Mouse (Mus musculus) gastrocnemius, adult 2 months (tissue): Measurements from ENCODE around the gene Cytl1. TPM values are rescaled to one million over a fixed set of nuclear protein-coding genes. Genes with fewer than 3 reads are reported as not detected.

Source experiments
- DNase-seq: peaks from one replicate; pipeline ENCODE4 v3.0.0; 2022
- H3K27ac ChIP-seq: fragments of 200-600 bp; 2 replicates; pipeline ENCODE4 v1.8.1; 2022; ENCODE audit warnings: mild to moderate bottlenecking
- H3K4me3 ChIP-seq: fragments of 200-600 bp; 2 replicates; pipeline ENCODE4 v1.8.1; 2022; ENCODE audit warnings: mild to moderate bottlenecking, moderate library complexity
- CTCF ChIP-seq: fragments of 200-600 bp; IDR thresholded peaks from 2 replicates; pipeline ENCODE4 v1.8.1; 2022; ENCODE audit warnings: antibody characterized with exemption, mild to moderate bottlenecking, moderate library complexity
- intact Hi-C: fragments of 180-260 bp; cut with DNase I; formaldehyde crosslinking; loops from one replicate; pipeline ENCODE4 v1.15.1; 2025
- total RNA-seq, 2 experiments: library from RNA; stranded (reverse); gene quantifications; 2 replicates each; pipeline ENCODE4 v1.2.3; 2021

Cytl1 gene
- total RNA-seq, 2 experiments from 2014 or later, result 3.0 to 3.9 TPM

GRCm38 (mm10) chr5:37784847-37785391, 49.6 kb downstream of the Cytl1 start:
- intact Hi-C loops, result no loop called here
- DNase-seq, result peak; percentile 46
- H3K4me3 ChIP-seq, result no peak overlapping the region
- no peak overlapping the region for H3K27ac ChIP-seq
- TF ChIP-seq CTCF, result no peak

Other genes with a start within 250 kb of the Cytl1 start
- gene Stk32b, start 18.3 kb upstream of the Cytl1 start, total RNA-seq, result under 1 TPM in 1 of 2 experiments, not detected in 1; 0.20 TPM
- gene Msx1, start 89.1 kb downstream of the Cytl1 start, total RNA-seq, result 1 to 10 TPM; 1.7 to 2.2 TPM